Mouse (Mus musculus) liver, embryonic 14.5 days (tissue): ENCODE data around the gene Crygc. TPM values are rescaled to one million over a fixed set of nuclear protein-coding genes. Genes with fewer than 3 reads are reported as not detected.

ENCODE experiments used
- ATAC-seq: fragments of 200-750 bp; cut with Nextera tagmentation; 2 replicates; pipeline ENCODE4 v1.8.0; 2017; ENCODE audit warnings: moderate number of reproducible peaks, mild to moderate bottlenecking, moderate library complexity; ENCODE audit not compliant: insufficient read depth
- DNase-seq, 3 experiments: peaks; one replicate each; pipeline ENCODE4 v3.0.0-alpha.2; 2012 to 2013; ENCODE audit warnings: low read depth in 3 of 3, low spot score in 3 of 3
- H3K27ac ChIP-seq: fragments of 300-500 bp; sonication (generic); 2 replicates; pipeline ENCODE4 v1.5.1; 2014; ENCODE audit warnings: moderate library complexity, mild to moderate bottlenecking, control low read depth, inconsistent platforms
- H3K27me3 ChIP-seq: fragments of 300-500 bp; sonication (generic); 2 replicates; pipeline ENCODE4 v1.6.1; 2014; ENCODE audit warnings: mild to moderate bottlenecking, low read length, moderate library complexity; ENCODE audit not compliant: control insufficient read depth, insufficient read depth
- H3K36me3 ChIP-seq: fragments of 300-500 bp; sonication (generic); replicated peaks from 2 replicates; pipeline ENCODE4 v1.6.1; 2014; ENCODE audit warnings: low read depth; ENCODE audit not compliant: control insufficient read depth, insufficient read depth
- H3K4me1 ChIP-seq, 2 experiments: fragments of 200-500 bp in 1 of 2; fragments of 300-500 bp in 1 of 2; sonication (generic) in 1 of 2; replicated peaks; 2 replicates each; pipeline ENCODE4 v1.6.1; 2012 to 2014; ENCODE audit warnings: antibody characterized with exemption in 1 of 2, inconsistent platforms in 1 of 2, low read length in 1 of 2; ENCODE audit not compliant: control insufficient read depth in 2 of 2, insufficient read depth in 2 of 2
- H3K4me2 ChIP-seq: fragments of 300-500 bp; sonication (generic); 2 replicates; pipeline ENCODE4 v1.6.1; 2014; ENCODE audit warnings: low read depth, mild to moderate bottlenecking, control low read depth, moderate library complexity
- H3K4me3 ChIP-seq, 2 experiments: fragments of 200-500 bp in 1 of 2; fragments of 300-500 bp in 1 of 2; sonication (generic) in 1 of 2; 2 replicates each; pipeline ENCODE4 v1.5.1; 2012 to 2014; ENCODE audit warnings: low read depth in 2 of 2, low read length in 2 of 2, mild to moderate bottlenecking in 2 of 2, control low read depth in 1 of 2, inconsistent platforms in 1 of 2, moderate library complexity in 1 of 2; ENCODE audit not compliant: insufficient read depth in 1 of 2
- H3K9ac ChIP-seq: fragments of 300-500 bp; sonication (generic); replicated peaks from 2 replicates; pipeline ENCODE4 v1.6.1; 2014; ENCODE audit warnings: mild to moderate bottlenecking, control low read depth, moderate library complexity
- H3K9me3 ChIP-seq: fragments of 300-500 bp; sonication (generic); 2 replicates; pipeline ENCODE4 v1.6.1; 2016; ENCODE audit warnings: low read length, mixed read lengths; ENCODE audit not compliant: control insufficient read depth
- CTCF ChIP-seq: IDR thresholded peaks from 2 replicates; pipeline ENCODE4 v1.5.1; 2016; ENCODE audit warnings: antibody characterized with exemption, low read depth, control low read depth
- EP300 ChIP-seq: IDR thresholded peaks from 2 replicates; pipeline ENCODE4 v1.6.1; 2016; ENCODE audit warnings: antibody characterized with exemption, low read depth
- WGBS: fragments of 180-500 bp; shearing (Covaris S2); extraction: QIAGEN DNeasy Blood & Tissue Kit; methylation state at CpG from one replicate; pipeline ENCODE4 v1.1.7; 2014; ENCODE audit not compliant: insufficient replicate concordance; 5-methylcytosine and 5-hydroxymethylcytosine counted together
- polyA plus RNA-seq, 2 experiments: library from polyadenylated mRNA; depleted of rRNA in 1 of 2; stranded (reverse) in 1 of 2; unstranded in 1 of 2; fragments of >200 nt; fragmentation: Nextera tagmentation in 1 of 2; extraction: Ambion mirVana in 1 of 2; gene quantifications; 2 replicates each; pipeline versions ENCODE4 v1.2.1 to v1.2.3; 2012 to 2014

Crygc gene
- polyA plus RNA-seq, 2 experiments, result not detected

- no peak for DNase-seq
- Histone ChIP-seq H3K36me3 (no peaks in the 10 kb centered on the region), H3K9ac (no peak overlapping the region), H3K4me1 (peaks cover 0 to 1% of the 10 kb centered on the region in 2 experiments; a peak in 2 of 4 replicates), H3K27me3 (no peaks in the 10 kb centered on the region), H3K27ac (no peak overlapping the region), H3K4me2 (no peak overlapping the region), H3K9me3 (no peaks in the 10 kb centered on the region), H3K4me3 (no peak overlapping the region)
- WGBS, result 62% methylated on average over 10 of the region's 10 CpGs
- no peak for ATAC-seq
- no peak for TF ChIP-seq CTCF
These were observed 34.3 kb upstream of the Crygc start for GRCm38 (mm10) chr1:65107654-65108279.

GRCm38 (mm10) chr1:65103273-65103672 is 29.8 kb upstream of the Crygc start, which contains the start of gene Cryga:
Gene Cryga (minus strand): TSS chr1:65103373.
- H3K4me2 ChIP-seq, result no peak within 1 kb of the TSS
- H3K9ac ChIP-seq, result no peak within 1 kb of the TSS
- ATAC-seq, result no peak
- H3K27ac ChIP-seq, result no peak within 1 kb of the TSS
- H3K36me3 ChIP-seq, result no peaks in the 10 kb centered on the region
- no peaks in the 10 kb centered on the region for H3K4me1 ChIP-seq
- H3K27me3 ChIP-seq, result no peaks in the 10 kb centered on the region
- no peaks in the 10 kb centered on the region for H3K9me3 ChIP-seq
- DNase-seq, result no peak
- 75% methylated on average over 11 of the region's 11 CpGs for WGBS
- no peak for TF ChIP-seq EP300
- no peak for TF ChIP-seq CTCF
- H3K4me3 ChIP-seq, result no peak within 1 kb of the TSS

GRCm38 (mm10) chr1:65096953-65097352 is 23.5 kb upstream of the Crygc start:
- WGBS, result 67% methylated on average over 3 of the region's 3 CpGs
- no peak for TF ChIP-seq EP300
- TF ChIP-seq CTCF, result no peak
- no peak for ATAC-seq
- Histone ChIP-seq H3K4me3 (no peak overlapping the region), H3K36me3 (no peaks in the 10 kb centered on the region), H3K9me3 (no peaks in the 10 kb centered on the region), H3K4me1 (no peaks in the 10 kb centered on the region), H3K4me2 (no peak overlapping the region), H3K27ac (no peak overlapping the region), H3K27me3 (no peaks in the 10 kb centered on the region), H3K9ac (no peak overlapping the region)
- DNase-seq, result no peak

GRCm38 (mm10) chr1:65091566-65091965 is 18.1 kb upstream of the Crygc start:
- no peaks in the 10 kb centered on the region for H3K4me1 ChIP-seq
- DNase-seq, result no peak
- H3K4me2 ChIP-seq, result no peak overlapping the region
- H3K9ac ChIP-seq, result no peak overlapping the region
- no peaks in the 10 kb centered on the region for H3K9me3 ChIP-seq
- H3K4me3 ChIP-seq, result no peak overlapping the region
- WGBS, result 76% methylated on average over 3 of the region's 3 CpGs
- no peaks in the 10 kb centered on the region for H3K36me3 ChIP-seq
- H3K27ac ChIP-seq, result no peak overlapping the region
- no peak for ATAC-seq
- TF ChIP-seq CTCF (no peak), EP300 (no peak)
- no peaks in the 10 kb centered on the region for H3K27me3 ChIP-seq

GRCm38 (mm10) chr1:65090370-65090769 is 16.9 kb upstream of the Crygc start:
- H3K36me3 ChIP-seq, result no peaks in the 10 kb centered on the region

More at GRCm38 (mm10) chr1:65090370-65090769, 16.9 kb upstream of the Crygc start:
- WGBS, result 13% methylated on average over 2 of the region's 2 CpGs
- no peaks in the 10 kb centered on the region for H3K9me3 ChIP-seq
- H3K4me3 ChIP-seq, result no peak overlapping the region
- peak in 2 of 3 experiments; percentile 24 to 41 for DNase-seq
- H3K27ac ChIP-seq, result no peak overlapping the region
- no peak overlapping the region for H3K9ac ChIP-seq
- no peak overlapping the region for H3K4me2 ChIP-seq
- peak; percentile 33; the same call in 1 of the 2 replicates for ATAC-seq
- TF ChIP-seq EP300 (no peak), CTCF (no peak)
- no peaks in the 10 kb centered on the region for H3K27me3 ChIP-seq
- H3K4me1 ChIP-seq, result no peaks in the 10 kb centered on the region
